Mouse (Mus musculus) bone marrow macrophage, adult 2 months (primary cell): ENCODE measurements around the gene Khsrp. TPM values are rescaled to one million over a fixed set of nuclear protein-coding genes. Genes with fewer than 3 reads are reported as not detected.

Source experiments
- H3K27ac ChIP-seq: 2 replicates; pipeline ENCODE4 v1.5.1; 2012; ENCODE audit warnings: low read depth, low read length; ENCODE audit not compliant: insufficient read depth
- H3K4me1 ChIP-seq: 2 replicates; pipeline ENCODE4 v1.6.1; 2012; ENCODE audit warnings: low read length; ENCODE audit not compliant: control insufficient read depth, insufficient read depth
- H3K4me3 ChIP-seq: 2 replicates; pipeline ENCODE4 v1.5.1; 2012; ENCODE audit warnings: mild to moderate bottlenecking, low read length, moderate library complexity; ENCODE audit not compliant: insufficient read depth
- CTCF ChIP-seq: IDR thresholded peaks from 2 replicates; pipeline ENCODE4 v1.5.1; 2012; ENCODE audit warnings: low read depth, mild to moderate bottlenecking, low read length, moderate library complexity
- POLR2A ChIP-seq: IDR thresholded peaks from 2 replicates; pipeline ENCODE4 v1.6.1; 2012; ENCODE audit warnings: mild to moderate bottlenecking, low read depth, low read length, borderline replicate concordance
- polyA plus RNA-seq: library from polyadenylated mRNA; stranded (reverse); fragments of >200 nt; gene quantifications from 2 replicates; pipeline ENCODE4 v1.2.4, GENCODE M21; 2012; ENCODE audit not compliant: missing spikeins, insufficient read depth, insufficient read length

The Khsrp gene
- polyA plus RNA-seq, 1 experiment, result 76.5 TPM

- Histone ChIP-seq H3K4me1 (no peaks in the 10 kb centered on the region), H3K4me3 (no peak overlapping the region), H3K27ac (no peak overlapping the region)
- TF ChIP-seq POLR2A (no peak), CTCF (no peak)
These were observed 54.6 kb downstream of the Khsrp start for GRCm38 (mm10) chr17:56976531-56977390.

GRCm38 (mm10) chr17:56975391-56975790 is 55.9 kb downstream of the Khsrp start:
- TF ChIP-seq CTCF (no peak), POLR2A (no peak)
- no peaks in the 10 kb centered on the region for H3K4me1 ChIP-seq

GRCm38 (mm10) chr17:56974708-56975240 is 56.5 kb downstream of the Khsrp start:
- H3K4me1 ChIP-seq, result no peaks in the 10 kb centered on the region
- no peak overlapping the region for H3K27ac ChIP-seq
- H3K4me3 ChIP-seq, result no peak overlapping the region
- TF ChIP-seq POLR2A (no peak), CTCF (no peak)

More at GRCm38 (mm10) chr17:56975391-56975790, 55.9 kb downstream of the Khsrp start:
- Histone ChIP-seq H3K4me3 (no peak overlapping the region), H3K27ac (no peak overlapping the region)

GRCm38 (mm10) chr17:56973956-56974707 is 57.2 kb downstream of the Khsrp start:
- H3K27ac ChIP-seq, result no peak overlapping the region
- no peaks in the 10 kb centered on the region for H3K4me1 ChIP-seq
- TF ChIP-seq CTCF, result no peak
- TF ChIP-seq POLR2A, result no peak
- no peak overlapping the region for H3K4me3 ChIP-seq

Other genes starting within 250 kb of the Khsrp start
- gene Rfx2, start 200.5 kb downstream of the Khsrp start, polyA plus RNA-seq, result 1.1 and 1.2 TPM in 2 replicates
- not detected in 2 replicates for gene Acsbg2, start 157.1 kb downstream of the Khsrp start, polyA plus RNA-seq
- not detected in 2 replicates for gene 1700061G19Rik, start 156.0 kb downstream of the Khsrp start, polyA plus RNA-seq
- gene Mllt1, start 96.1 kb downstream of the Khsrp start, polyA plus RNA-seq, result 10.8 and 15.5 TPM in 2 replicates
- not detected in 2 replicates for gene Acer1, start 49.4 kb downstream of the Khsrp start, polyA plus RNA-seq
- gene Clpp, start 41.2 kb downstream of the Khsrp start, polyA plus RNA-seq, result 18.1 and 19.6 TPM in 2 replicates
- gene Alkbh7, start 34.2 kb downstream of the Khsrp start, polyA plus RNA-seq, result 12.5 and 13.6 TPM in 2 replicates
- not detected in 2 replicates for gene Pspn, start 31.5 kb downstream of the Khsrp start, polyA plus RNA-seq
- gene Gtf2f1, start 20.2 kb downstream of the Khsrp start, polyA plus RNA-seq, result 57.7 and 61.5 TPM in 2 replicates
- gene Gm17949, start 20.1 kb downstream of the Khsrp start, polyA plus RNA-seq, result not detected in 2 replicates
- gene Slc25a41, start 10.1 kb upstream of the Khsrp start, polyA plus RNA-seq, result not detected in 2 replicates
- gene Crb3, start 27.6 kb upstream of the Khsrp start, polyA plus RNA-seq, result not detected in 2 replicates
- gene Slc25a23, start 28.3 kb upstream of the Khsrp start, polyA plus RNA-seq, result 15.9 and 19.0 TPM in 2 replicates
- gene Dennd1c, start 47.0 kb upstream of the Khsrp start, polyA plus RNA-seq, result 145 and 164 TPM in 2 replicates
- gene Tubb4a, start 56.3 kb upstream of the Khsrp start, polyA plus RNA-seq, result 0.59 and 0.91 TPM in 2 replicates
- 6.0 and 6.9 TPM in 2 replicates for gene Tnfsf9, start 73.8 kb upstream of the Khsrp start, polyA plus RNA-seq
- gene Cd70, start 118.3 kb upstream of the Khsrp start, polyA plus RNA-seq, result not detected in 2 replicates
- 3.5 and 3.8 TPM in 2 replicates for gene Tnfsf14, start 162.7 kb upstream of the Khsrp start, polyA plus RNA-seq
- gene C3, start 196.6 kb upstream of the Khsrp start, polyA plus RNA-seq, result 89.2 and 101 TPM in 2 replicates
- gene Gpr108, start 216.9 kb upstream of the Khsrp start, polyA plus RNA-seq, result 60.4 and 60.7 TPM in 2 replicates
- 24.6 and 26.6 TPM in 2 replicates for gene Trip10, start 217.9 kb upstream of the Khsrp start, polyA plus RNA-seq
- 128 and 138 TPM in 2 replicates for gene Vav1, start 247.6 kb upstream of the Khsrp start, polyA plus RNA-seq